Mouse (Mus musculus): ENCODE measurements at regions not wholly inside any gene's neighbourhood (a gene's known extent, or its start where the extent isn't known, plus 50 kb on each side); places are given as distances from the start of the nearest gene placed in this dataset.
"Not testable (repeated sequence)": the region's sequence is repeated elsewhere in the genome, so short reads cannot be mapped to it uniquely, and the experiment has no call there.

DNA sequence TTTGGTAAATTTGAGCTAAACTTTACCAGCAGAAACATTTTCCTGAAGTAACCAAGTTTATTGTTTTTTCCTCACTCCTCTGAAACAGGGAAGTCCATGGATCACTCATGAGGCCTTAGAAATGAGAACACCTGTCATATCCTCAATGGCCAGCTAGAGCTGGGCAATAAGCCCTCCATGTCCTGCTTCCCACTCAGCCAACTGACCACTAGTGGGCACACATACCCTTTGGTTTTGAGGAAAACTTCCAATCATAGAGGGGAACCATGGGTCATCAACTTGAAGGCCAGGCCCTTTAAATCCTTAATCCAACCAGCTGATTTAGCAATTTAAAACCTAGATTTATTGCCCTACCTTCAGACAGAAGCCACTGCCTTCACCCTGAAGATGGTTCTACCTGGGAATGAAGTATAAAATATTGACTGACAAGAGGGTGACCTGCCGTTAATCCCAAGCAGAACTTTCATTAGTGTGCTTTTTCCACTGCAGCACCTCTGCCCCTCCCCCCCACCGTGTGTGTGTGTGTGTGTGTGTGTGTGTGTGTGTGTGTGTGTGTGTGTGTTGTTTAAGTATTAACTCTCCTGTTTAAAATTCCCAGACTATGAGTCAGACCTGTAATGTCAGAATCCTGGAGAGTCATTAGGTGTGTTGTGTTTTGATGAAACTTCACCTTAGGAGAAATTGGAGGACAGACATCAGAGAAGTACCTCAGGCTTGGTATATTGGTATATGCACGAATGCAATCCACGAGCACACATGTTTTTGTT lies 312.3 kb downstream of the Hdgfl1 start:
- DNase-seq (ENCODE audit: low read depth, low spot score), result peak; percentile 31
- H3K27me3 ChIP-seq, result no peaks in the 10 kb centered on the region
- CTCF ChIA-PET, result interaction anchor here (0.6 to 1.2 kb wide), 2 partner anchors 8 to 1612 kb away, joined by 3 read pairs; no protein-coding TSS in a partner anchor
- ATAC-seq, result no peak
- TF ChIP-seq CTCF (IDR thresholded peaks at IDR 0.05), result peak; percentile 47
- in situ Hi-C loops (cut with MboI; ENCODE audit: low pct_unique_long_range_greater_than_20kb), result no loop called here
- POLR2A ChIA-PET, result no interaction called here

DNA sequence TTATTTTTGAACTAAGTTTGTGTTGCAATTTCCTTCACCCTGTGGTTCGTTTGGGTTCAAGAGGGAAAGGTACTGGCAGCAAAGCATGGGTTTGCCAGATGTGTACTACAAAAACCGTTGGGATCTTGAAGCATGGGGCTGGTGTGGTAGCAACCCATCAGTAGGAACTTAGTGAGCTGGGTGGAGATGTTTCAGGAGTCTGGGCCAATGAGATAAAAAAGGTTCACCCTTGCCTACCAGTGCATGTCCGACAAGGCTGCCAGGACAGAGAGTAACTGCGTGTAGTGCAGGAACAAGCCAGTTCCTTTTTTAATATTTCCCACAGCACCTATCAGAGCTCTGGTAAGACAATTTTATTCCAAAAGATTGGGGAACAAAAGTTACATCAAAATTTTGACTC lies 343.3 kb downstream of the Hdgfl1 start:
- ChIA-PET CTCF (interaction anchor here (0.6 kb wide), 1 partner anchor 14 kb away, joined by 3 read pairs; no protein-coding TSS in a partner anchor), POLR2A (no interaction called here)
- no peak for ATAC-seq
- in situ Hi-C loops (cut with MboI; ENCODE audit: low pct_unique_long_range_greater_than_20kb), result no loop called here
- no peak for TF ChIP-seq CTCF (IDR thresholded peaks at IDR 0.05)
- DNase-seq (ENCODE audit: low read depth, low spot score), result no peak
- H3K27me3 ChIP-seq, result no peaks in the 10 kb centered on the region

DNA sequence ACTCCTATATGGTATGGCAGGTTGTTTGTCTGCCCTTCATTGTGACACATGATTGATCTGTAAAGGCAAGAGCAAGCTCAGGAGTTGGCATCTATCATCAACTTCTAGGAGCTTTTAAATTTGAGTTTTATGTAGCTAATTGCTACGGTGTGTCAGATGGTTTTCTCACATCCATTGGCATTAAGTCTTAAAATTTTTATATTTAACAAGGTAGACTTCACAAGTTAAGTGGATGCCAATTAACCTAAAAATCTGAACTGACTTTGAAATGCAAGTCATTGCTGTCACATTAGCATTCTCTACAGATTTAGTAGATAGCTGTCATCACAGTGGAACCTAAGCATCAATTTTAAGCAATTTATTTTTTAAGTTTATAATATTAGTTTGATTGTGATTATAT lies 345.5 kb downstream of the Hdgfl1 start:
- ChIA-PET POLR2A (no interaction called here), CTCF (no interaction called here)
- ATAC-seq (no peak), DNase-seq (ENCODE audit: low read depth, low spot score) (no peak)
- no peak for TF ChIP-seq CTCF (IDR thresholded peaks at IDR 0.05)
- in situ Hi-C loops (cut with MboI; ENCODE audit: low pct_unique_long_range_greater_than_20kb), result no loop called here
- H3K27me3 ChIP-seq, result no peaks in the 10 kb centered on the region

- no peak for ATAC-seq
- in situ Hi-C loops (cut with MboI; ENCODE audit: low pct_unique_long_range_greater_than_20kb), result no loop called here
- POLR2A ChIA-PET, result no interaction called here
Observed at GRCm38 (mm10) chr13:26405757-26406156, 364.2 kb downstream of the Hdgfl1 start.

DNA sequence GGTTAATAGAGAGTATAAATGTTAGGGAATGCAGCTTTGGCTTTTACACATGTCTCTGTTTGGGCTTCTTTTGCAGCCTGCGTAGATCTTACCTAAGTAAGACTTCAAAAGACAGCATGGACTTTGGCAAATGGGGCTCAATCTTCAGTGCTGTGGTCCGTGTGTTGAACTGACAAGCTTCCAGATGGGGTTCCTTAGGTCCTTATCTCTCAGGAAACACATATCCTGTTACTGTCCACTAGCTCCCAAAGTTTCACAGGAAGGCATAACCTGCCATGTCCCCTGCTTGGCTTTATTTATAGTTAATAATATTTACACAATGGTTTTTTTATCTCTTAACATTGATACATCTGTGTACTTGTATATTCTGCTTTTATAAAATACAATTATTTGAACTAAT lies 365.3 kb downstream of the Hdgfl1 start:
- in situ Hi-C loops (cut with MboI; ENCODE audit: low pct_unique_long_range_greater_than_20kb), result no loop called here
- TF ChIP-seq CTCF (IDR thresholded peaks at IDR 0.05), result no peak
- ChIA-PET POLR2A (no interaction called here), CTCF (no interaction called here)
- DNase-seq (ENCODE audit: low read depth, low spot score) (no peak), ATAC-seq (no peak)
- H3K27me3 ChIP-seq, result no peaks in the 10 kb centered on the region

More at GRCm38 (mm10) chr13:26405757-26406156, 364.2 kb downstream of the Hdgfl1 start:
- no peak for DNase-seq (ENCODE audit: low read depth, low spot score)
- H3K27me3 ChIP-seq, result no peaks in the 10 kb centered on the region
- CTCF ChIA-PET, result no interaction called here
- TF ChIP-seq CTCF (IDR thresholded peaks at IDR 0.05), result no peak

GRCm38 (mm10) chr13:26387861-26388621 lies 381.9 kb downstream of the Hdgfl1 start:
- ATAC-seq, result no peak
- CTCF ChIA-PET, result no interaction called here

DNA sequence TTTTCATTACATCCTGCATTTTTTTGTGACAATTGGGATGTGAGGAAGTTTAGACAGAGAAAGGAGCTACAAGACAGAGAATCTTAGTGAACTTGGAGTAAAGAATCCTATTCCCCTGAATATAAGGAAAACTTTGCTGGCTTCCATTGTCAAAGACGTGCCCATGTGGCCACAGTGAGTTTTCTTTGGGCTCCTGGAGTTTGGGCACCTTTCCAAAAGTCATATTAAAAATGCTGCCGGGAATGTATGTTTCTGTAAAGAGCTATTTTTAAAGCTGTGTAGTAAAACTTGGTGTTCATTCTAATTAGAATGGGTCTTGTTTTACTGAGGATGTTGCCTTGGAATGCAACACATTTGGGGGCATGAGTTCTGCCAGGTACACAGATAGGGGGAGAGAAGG lies 387.3 kb downstream of the Hdgfl1 start:
- ATAC-seq (no peak), DNase-seq (ENCODE audit: low read depth, low spot score) (no peak)
- CTCF ChIA-PET, result no interaction called here
- in situ Hi-C loops (cut with MboI; ENCODE audit: low pct_unique_long_range_greater_than_20kb), result no loop called here
- H3K27me3 ChIP-seq, result no peaks in the 10 kb centered on the region
- no peak for TF ChIP-seq CTCF (IDR thresholded peaks at IDR 0.05)
- POLR2A ChIA-PET, result no interaction called here

More at GRCm38 (mm10) chr13:26387861-26388621, 381.9 kb downstream of the Hdgfl1 start:
- POLR2A ChIA-PET, result no interaction called here
- TF ChIP-seq CTCF (IDR thresholded peaks at IDR 0.05), result no peak
- DNase-seq (ENCODE audit: low read depth, low spot score), result no peak
- in situ Hi-C loops (cut with MboI; ENCODE audit: low pct_unique_long_range_greater_than_20kb), result no loop called here
- no peaks in the 10 kb centered on the region for H3K27me3 ChIP-seq

GRCm38 (mm10) chr13:26382154-26382553 lies 387.8 kb downstream of the Hdgfl1 start:
- no peak for TF ChIP-seq CTCF (IDR thresholded peaks at IDR 0.05)
- CTCF ChIA-PET, result no interaction called here
- no peak for DNase-seq (ENCODE audit: low read depth, low spot score)
- ATAC-seq, result no peak
- in situ Hi-C loops (cut with MboI; ENCODE audit: low pct_unique_long_range_greater_than_20kb), result no loop called here
- H3K27me3 ChIP-seq, result no peaks in the 10 kb centered on the region
- POLR2A ChIA-PET, result no interaction called here

GRCm38 (mm10) chr13:26375546-26375945 lies 394.4 kb downstream of the Hdgfl1 start:
- in situ Hi-C loops (cut with MboI; ENCODE audit: low pct_unique_long_range_greater_than_20kb), result no loop called here
- no peak for DNase-seq (ENCODE audit: low read depth, low spot score)
- no peak for ATAC-seq
- POLR2A ChIA-PET, result no interaction called here
- CTCF ChIA-PET, result no interaction called here
- H3K27me3 ChIP-seq, result no peaks in the 10 kb centered on the region
- no peak for TF ChIP-seq CTCF (IDR thresholded peaks at IDR 0.05)

GRCm38 (mm10) chr13:26365911-26366310 lies 404.1 kb downstream of the Hdgfl1 start:
- POLR2A ChIA-PET; CTCF ChIA-PET; ATAC-seq; in situ Hi-C loops (cut with MboI; ENCODE audit: low pct_unique_long_range_greater_than_20kb); DNase-seq (ENCODE audit: low read depth, low spot score); H3K27me3 ChIP-seq: not testable (repeated sequence)

GRCm38 (mm10) chr13:26356341-26356740 lies 413.6 kb downstream of the Hdgfl1 start:
- H3K27me3 ChIP-seq, result no peaks in the 10 kb centered on the region
- no peak for DNase-seq (ENCODE audit: low read depth, low spot score)
- ChIA-PET POLR2A (no interaction called here), CTCF (no interaction called here)
- ATAC-seq, result no peak
- TF ChIP-seq CTCF (IDR thresholded peaks at IDR 0.05), result no peak
- in situ Hi-C loops (cut with MboI; ENCODE audit: low pct_unique_long_range_greater_than_20kb), result no loop called here

Data from Patski (cell line).